Mouse (Mus musculus) mesoderm, embryonic 11.5 days (tissue): ENCODE measurements around the gene Pcnx2.

Experiments used
- DNase-seq: peaks from one replicate; pipeline ENCODE4 v3.0.0-alpha.2; 2012; ENCODE audit warnings: low read depth, low spot score

The Pcnx2 gene

DNA sequence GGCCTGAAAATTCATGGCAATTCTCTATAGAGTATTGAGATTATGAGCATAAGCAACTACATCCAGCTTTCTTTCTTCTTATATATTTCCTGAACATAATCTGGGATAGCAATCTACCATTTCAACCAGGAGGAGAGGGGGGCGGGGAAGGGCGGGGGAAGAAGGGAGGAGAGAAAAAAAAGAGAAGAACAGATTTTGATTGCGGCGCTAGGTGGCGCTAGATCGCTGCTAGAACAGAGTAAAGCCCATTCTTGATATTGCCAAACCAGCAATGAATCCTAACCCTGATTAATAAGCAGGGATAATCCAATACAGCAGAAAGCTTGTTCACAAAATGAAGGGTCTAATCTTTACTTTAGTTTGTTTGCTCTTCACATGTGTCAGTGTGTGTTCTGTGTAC lies 782 bp upstream of the Pcnx2 start:
- peak; percentile 81 for DNase-seq

DNA sequence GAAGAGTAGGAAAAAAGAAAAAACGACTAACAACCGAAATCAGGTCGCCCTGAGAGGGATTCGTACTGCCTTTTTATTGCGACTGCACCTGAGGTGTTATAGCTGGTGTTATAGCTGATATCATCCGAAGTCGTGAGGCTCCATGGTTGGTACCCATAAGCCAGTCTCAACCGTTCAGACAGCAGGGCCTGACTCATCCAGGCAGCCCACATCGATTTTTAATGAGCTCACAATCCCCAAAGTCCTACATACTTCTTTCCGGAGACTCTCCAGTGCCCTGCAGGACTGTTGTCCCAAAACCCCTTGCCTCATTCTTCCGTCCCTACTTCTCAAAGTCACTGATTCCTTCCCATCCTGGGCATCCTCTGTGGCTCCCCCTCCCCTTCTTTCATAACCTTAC lies 729 bp downstream of the Pcnx2 start:
- DNase-seq: no peak

DNA sequence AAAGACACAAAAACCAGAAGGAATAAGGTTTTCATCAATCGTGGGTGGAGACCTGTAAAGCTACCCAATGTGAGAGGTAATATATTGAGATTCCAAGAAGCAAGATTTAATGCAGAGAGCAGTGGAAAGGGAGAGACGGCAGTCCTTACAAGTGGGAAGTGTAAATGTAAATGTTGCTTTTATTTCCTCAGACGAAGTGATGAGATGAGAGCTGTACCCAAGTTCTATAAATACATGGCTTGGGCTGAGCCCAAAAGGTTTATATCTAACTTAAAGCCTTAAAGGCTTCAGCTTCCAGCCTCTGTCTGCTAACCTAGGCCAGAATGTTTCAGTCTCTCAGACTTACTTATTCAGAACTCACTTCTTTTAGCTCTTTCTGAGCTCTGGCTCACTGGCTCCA lies 8.2 kb downstream of the Pcnx2 start:
- no peak for DNase-seq

DNA sequence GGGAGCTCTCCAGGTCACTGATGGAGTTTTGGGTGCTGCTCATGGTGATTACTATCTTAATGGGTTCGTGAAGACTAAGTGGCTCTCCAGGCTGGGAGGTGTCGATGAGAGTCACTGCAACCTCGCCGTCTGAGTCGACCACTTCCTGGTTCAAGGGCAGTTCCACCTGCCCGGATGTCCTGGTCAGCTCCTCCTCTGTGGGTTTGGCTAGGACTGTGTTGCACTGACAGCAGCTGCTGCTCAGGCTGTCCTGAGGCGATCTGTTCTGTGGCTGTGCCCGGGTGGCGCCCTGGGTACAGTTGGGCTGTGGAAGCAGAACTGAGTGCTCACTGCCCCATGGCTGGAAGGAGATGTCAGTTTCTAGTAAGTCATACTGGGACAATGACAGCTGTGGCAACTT lies 10.6 kb downstream of the Pcnx2 start:
- DNase-seq: no peak

DNA sequence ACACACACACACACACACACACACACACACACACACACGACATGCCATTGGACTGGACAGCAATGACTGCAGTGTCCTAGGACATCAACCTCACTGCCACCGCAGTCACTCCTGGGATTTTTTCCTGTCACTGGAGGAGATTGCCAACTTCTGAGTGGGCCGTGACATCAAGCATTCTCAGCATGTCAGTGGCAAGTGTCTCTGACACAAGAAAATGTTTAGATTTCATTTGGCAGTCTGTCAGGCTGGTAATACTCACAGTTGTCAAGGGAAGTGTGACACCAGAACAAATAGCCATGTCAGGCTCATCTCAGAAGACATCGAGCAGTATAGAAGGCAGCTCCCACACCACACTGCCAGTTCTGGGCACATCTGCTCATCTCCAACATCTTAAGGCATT lies 17.7 kb downstream of the Pcnx2 start:
- DNase-seq: no peak

DNA sequence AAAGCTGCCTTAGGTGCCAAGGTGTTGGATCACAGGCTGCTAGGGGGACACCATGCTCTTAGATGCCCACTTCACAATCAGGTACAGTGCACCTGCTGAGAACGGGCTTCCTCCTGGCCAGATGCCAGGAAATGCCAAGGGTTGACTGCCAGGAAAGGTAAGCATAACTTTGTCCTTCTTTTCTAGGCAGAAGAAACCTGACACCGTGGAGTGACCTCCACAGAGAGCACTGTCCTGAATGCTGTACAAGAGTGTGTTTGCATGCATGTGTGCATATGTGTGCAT lies 24.9 kb downstream of the Pcnx2 start:
- no peak for DNase-seq

DNA sequence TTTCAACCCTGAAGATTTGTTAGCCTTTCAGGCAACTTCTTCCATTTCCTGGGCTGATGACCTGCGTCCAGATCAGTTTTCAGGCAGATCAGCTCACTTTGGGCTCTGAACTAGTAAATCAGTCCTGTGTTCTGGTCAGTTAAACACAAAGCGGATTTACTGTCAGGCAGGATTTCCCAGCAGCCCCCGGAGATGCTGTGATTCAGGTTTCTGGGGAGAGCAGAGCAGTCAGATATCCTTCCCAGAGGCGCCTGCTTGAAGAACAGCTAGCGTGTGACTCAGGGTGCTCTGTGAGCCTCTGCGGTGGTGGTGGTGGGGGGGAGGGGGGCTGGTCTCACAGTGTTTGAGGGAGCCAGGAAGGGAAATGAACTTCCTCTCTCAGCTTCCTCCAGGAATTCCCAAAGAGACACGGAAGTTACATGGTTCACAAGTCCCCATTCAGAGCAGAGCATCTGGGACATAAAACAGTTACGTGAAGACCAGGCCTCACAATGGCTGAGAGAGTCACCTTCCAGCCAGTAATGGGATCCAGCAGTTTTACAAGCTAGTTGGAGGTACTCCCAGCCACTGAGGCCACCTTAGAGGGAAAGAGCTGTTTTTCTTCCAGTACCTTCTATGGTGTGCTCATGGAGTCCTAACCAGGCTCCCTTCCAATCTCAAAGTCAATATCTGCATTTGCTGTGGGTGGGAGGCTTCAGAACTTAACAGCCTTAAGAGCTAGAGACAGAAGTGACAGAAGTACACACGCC lies 25.4 kb downstream of the Pcnx2 start:
- DNase-seq: peak; percentile 30

DNA sequence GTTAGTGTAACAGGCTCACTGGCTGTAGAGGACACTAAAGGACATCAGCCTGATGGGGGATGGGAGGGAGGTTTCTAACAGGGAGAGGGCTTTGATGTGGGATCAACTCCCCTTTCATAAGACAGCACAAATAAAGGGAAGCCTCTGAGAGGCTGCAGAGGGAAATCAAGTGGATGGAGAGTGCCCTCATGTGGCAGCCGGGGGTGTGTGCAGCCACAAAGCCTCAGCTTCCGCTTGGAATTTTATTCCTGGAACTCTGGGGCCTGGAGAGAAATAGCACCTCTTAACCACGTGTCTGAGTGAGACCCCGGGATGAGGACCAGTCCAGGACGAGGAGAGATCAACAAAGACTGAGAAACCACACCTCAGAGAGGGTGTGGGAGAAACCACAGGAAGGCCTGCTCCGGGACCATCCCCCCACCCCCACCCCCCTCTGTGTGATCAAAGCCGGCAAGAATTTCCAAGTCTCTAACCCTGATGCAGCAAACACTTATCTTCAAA lies 27.2 kb downstream of the Pcnx2 start:
- peak; percentile 86 for DNase-seq

DNA sequence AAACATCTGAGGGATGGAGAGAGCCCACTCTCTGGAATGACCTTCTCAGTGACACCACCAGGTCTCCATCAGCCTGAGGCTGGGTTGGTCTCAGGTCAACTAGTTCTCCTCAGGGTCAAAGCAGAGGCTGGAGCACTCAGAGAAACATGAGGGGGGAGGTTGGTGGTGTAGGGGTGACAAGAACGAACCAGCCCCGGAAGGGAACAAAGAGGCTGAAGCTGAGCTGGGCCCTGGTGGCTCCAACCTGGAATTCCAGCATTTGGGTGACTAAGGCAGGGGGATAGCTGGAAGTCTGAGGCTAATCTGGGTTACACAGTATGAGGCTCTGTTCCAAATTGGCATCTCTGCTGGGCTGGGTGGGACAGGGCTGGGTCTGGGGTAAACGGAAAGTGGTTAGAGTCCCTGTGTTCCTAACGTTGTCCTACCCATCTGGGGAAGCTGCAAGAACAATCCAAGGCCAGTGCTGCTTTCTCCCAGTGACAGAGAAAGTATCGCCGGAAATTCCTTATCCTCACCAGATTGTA lies 27.9 kb downstream of the Pcnx2 start:
- no peak for DNase-seq

DNA sequence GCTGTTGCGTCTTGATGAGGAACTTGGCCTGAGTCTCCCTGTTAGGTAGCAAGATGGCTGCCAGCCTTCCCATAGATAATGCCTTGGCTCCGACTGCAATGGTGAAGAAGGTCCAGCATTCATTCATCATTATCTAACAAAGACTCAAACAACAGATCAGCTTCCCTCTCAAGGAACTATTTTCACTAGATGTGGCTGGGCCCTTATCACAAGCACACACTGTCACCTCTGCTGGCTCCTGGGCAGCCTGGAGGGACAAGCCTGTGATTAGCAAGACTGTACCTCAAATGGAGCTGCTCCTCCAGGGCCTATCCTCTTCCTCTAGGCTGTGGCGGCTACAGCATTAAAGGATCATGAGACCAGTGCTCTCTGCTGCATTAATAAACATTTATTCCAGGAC lies 28.4 kb downstream of the Pcnx2 start:
- no peak for DNase-seq

DNA sequence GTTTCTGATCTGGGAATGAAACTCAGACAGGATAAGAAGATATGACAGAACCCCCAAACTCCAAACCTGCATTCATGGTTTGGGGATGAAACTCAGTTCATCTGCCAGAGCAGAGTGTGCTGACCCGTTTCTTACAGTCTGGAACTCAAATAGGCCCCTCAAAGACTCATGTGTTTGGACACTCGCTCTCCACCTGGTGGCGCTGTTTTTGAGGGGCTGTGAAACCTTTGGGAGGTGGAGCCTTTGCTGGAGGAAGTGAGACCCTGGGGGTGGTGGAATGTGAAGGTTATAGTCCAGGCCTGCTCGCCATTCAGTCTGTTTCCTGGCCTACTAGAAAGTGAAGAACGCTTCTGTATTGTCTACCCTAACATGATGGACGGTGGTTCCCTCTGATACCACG lies 29.6 kb downstream of the Pcnx2 start:
- peak; percentile 29 for DNase-seq

DNA sequence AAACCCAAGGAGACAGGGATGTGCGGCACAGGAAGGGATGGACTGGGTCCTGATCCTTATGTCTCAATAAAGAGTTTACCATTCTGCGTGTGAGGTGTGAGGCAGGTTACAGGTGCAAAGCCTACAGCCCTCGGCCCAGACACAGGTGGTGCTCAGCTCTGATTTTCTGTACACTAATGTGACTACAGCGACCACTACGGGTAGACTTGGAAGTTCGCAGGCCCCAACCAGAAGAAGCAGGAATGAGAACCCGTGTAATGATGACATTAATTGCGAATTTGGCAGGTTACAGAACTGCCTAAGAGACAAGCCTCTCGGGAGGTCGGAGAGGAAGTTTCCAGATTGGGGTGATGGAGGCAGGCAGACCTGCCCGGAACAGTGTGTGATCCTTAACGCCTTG lies 32.0 kb downstream of the Pcnx2 start:
- DNase-seq: no peak

DNA sequence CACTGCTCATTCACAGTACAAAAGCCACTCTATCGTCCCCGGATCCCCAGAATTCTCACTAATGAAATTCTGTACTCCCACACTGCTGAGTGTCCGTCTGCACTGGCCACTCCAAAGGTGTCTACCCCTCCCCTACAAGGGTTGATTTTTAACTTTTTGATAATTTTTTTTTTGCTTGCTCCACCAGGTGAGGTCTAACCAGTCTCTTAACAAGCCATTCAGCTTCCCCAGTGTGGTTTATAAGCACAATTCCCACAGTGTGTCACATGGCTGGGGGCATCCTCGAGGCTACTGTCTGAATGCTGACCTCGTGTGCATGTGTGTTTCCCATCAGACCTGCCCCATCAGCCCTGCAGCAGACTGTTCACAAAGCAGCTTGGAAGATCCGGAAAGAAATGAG lies 40.9 kb downstream of the Pcnx2 start:
- DNase-seq: no peak

DNA sequence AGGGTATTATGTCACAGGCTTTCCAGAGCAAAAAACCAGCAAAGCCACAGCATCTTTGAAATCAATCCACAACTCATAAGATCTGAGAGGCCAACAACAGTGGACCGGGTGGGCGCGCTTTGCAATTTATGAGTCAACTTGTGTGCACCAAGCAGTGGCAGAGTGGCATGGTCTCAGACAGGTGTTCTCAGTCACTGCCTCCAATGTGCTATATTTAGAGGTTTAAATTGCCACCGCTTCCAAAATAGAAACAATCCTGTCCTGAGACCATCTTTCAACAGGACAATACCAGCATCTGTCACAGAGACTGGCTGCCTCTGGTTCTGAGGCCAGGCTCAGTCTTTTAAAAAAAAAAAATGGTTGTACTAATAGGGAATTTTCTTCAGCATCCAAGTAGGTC lies 42.0 kb downstream of the Pcnx2 start:
- no peak for DNase-seq

DNA sequence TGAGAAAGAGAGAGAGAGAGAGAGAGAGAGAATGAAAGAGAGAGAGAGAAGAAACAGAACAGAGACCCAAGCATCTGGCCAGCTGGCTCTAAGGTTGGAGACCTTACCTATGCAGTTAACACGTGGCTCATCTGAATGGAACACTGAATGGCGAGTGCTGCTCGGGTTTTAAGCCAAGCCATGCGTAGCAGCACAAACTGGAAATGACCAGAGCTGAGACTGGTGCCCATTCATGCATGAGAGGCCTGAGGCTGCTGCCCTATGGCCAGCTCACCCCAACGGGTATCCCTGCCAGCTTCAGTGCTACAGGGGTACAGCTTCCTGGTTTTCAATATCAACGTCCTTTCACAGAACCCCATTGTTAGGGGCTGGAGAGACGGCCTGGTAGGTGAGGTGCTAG lies 43.7 kb downstream of the Pcnx2 start:
- no peak for DNase-seq

DNA sequence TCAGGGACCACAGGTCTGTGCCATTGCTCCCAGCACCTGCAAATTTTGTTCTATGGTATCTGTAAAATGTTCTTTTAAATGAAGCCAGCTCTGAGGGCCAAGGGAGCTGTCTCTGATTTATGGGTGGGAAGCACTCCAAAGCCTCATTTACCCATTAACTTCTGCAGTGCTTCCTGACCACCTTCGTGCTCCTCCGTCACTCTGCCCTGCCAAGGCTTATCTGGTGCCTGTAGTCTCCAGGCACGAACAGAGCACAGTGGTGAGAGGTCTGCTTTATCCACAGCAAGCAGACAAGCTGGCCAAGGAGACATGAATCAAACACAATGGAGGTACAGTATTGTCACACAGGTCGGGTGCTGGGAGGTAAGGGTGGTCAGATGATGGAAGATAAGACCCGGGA lies 44.8 kb downstream of the Pcnx2 start:
- DNase-seq: no peak

DNA sequence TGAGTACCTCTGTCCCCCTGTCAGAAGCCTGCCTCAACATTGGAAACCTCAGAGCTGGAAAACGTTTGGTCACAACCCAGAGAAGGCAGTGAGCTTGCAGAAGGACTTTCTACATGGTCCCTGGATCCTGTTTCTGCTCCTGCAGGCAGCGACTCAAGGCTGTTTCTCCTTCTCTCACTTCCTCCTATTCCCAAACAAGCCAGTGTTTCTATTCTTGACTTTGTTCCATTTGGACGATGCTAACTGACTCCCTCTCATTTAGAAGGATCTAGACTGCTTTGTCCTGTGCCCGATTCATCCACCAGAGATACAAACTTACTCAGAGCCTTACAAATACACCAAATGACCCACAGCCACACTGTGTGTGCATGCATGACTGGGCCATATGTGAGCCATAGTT lies 48.9 kb downstream of the Pcnx2 start:
- DNase-seq: no peak

DNA sequence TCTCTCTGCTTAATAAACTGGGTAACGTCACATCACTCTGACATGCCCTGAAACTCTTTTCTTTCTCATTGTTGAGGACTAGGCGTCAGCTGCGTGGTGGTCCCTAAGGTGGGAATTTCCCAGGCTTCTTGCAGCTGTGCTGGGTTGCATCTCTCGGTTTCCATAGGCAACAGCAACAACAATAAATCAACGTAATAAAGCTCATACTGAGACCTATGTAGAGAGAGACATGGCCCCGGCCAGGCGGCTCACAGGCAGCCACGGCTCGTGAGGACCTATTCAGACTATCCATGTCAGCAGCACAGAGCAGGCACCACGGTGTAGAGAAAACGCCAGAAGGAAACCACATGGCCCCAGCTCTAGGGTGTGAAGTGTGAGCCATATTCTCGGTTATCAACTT lies 50.3 kb downstream of the Pcnx2 start:
- DNase-seq: peak; percentile 80

DNA sequence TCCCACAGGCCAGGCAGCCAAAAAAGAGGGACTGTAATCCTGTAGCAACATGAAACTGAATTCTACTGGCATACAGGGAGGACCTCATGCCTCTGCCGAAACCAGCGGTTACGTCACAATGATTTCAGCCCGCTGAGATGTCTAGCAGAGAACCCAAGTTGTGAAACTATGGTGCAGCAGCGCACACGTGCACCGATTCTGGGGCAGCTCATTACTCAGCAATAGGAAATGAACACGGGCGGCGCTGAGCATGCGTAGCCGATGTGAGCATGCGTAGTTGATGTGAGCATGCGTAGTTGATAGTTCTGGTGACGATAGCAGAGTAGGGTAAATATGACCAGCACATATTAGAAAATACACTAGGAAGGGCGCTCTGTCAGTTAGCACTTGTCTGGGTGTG lies 52.8 kb downstream of the Pcnx2 start:
- DNase-seq: no peak

DNA sequence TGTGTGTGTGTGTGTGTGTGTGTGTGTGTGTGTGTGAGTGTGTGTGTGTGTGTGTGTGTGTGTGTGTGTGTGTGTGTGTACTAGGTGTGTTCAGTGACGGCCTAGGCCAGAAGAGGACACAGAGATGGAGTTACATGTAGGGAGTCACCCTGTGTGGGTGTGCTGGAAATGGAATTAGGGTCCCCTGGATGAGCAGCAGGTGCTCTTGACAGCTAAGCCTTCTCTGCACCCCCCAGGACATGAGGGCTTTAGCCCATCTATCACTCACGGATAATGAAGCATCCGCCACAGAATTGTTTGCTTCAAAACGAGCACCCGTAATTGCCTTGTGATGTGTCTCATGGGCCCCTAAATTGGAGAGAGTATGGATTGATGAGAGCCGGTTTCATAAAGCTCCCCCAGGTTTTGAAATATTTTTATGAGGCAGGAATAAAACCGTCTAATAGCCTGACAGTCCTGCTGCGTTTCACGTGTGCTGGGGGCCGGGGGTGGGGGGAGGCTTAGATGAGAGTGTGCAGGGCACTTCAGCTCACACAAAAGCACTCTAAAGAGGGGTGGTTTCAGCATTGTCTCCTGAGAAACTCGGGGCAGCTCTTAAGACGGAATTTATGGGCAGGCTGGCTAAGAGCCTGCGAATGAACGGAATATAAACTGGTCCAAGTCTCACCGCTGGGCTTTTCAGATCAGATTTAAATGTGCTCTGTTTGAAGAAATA lies 54.8 kb downstream of the Pcnx2 start:
- peak; percentile 34 for DNase-seq

DNA sequence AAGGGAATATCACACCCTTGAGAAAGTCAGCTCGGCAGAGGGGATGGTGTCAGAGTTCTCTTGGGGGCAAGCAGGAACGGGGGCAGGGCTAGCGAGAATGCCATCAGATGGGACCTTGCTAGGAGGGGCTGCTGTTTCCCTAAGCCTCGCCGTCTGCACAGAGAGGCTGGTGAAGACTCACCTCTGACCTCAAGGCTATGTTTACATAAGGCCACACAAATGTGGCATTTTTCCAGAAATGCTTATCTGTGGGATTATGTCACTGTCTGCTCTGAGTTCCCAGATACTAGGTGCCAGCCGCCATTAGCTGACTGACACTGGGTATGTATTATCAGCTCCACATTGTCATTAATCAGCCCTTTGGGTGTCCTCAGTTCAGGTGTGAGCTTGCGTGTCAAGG lies 56.0 kb downstream of the Pcnx2 start:
- no peak for DNase-seq

DNA sequence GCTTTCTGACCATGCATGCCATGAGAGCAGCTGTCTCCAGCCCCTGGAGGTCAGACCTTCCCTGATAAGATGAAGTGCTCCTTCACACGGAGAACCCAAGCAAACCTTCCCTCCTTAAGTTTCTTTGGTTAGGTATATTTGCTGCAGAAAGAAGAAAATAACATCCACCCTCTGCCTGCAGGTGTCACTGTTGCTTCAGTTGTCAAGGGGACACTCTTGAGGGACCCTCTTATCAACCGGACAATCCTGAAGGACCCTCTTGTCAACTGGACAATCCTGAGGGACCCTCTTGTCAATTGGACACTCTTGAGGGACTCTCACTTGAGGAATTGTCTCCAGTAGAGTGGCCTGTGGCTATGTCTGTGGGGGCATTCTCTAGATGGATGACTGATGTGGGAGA lies 73.4 kb downstream of the Pcnx2 start:
- no peak for DNase-seq

DNA sequence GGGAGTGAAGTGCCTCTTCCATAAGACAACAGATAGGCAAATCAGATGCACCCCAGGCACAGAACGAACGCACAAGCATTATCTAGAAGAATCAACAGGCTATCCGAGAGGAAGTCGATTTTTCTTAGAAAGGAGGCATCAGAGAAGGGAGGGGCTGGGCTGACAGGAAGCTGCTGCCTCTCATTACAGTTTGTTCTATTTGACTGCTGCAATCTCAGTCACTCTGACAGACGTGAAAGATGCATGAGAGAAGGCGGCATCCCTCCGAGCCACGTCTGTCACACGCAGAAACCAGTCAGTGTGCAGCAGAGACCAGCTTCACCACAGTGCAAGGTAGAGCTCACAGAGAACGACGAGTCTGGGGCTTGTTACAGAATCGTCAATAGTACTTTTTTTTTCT lies 74.4 kb downstream of the Pcnx2 start:
- no peak for DNase-seq
